Mouse (Mus musculus) neural tube, embryonic 15.5 days (tissue): ENCODE results near the gene Pofut1. TPM values are rescaled to one million over a fixed set of nuclear protein-coding genes. Genes with fewer than 3 reads are reported as not detected.

ENCODE experiments used
- ATAC-seq: fragments of 200-750 bp; cut with Nextera tagmentation; 2 replicates; pipeline ENCODE4 v1.8.0; 2017; ENCODE audit warnings: mild to moderate bottlenecking, moderate TSS enrichment, moderate library complexity; ENCODE audit not compliant: low FRiP score
- H3K27ac ChIP-seq: fragments of 300-500 bp; sonication (generic); replicated peaks from 2 replicates; pipeline ENCODE4 v1.5.1; 2015; ENCODE audit warnings: mild to moderate bottlenecking, inconsistent platforms
- H3K27me3 ChIP-seq: fragments of 300-500 bp; sonication (generic); replicated peaks from 2 replicates; pipeline ENCODE4 v1.6.1; 2015; ENCODE audit warnings: inconsistent platforms
- H3K36me3 ChIP-seq: fragments of 300-500 bp; sonication (generic); 2 replicates; pipeline ENCODE4 v1.6.1; 2015; ENCODE audit warnings: inconsistent platforms
- H3K4me1 ChIP-seq: fragments of 300-500 bp; sonication (generic); 2 replicates; pipeline ENCODE4 v1.6.1; 2015; ENCODE audit warnings: inconsistent platforms
- H3K4me2 ChIP-seq: fragments of 300-500 bp; sonication (generic); 2 replicates; pipeline ENCODE4 v1.6.1; 2015; ENCODE audit warnings: inconsistent platforms, mild to moderate bottlenecking, moderate library complexity
- H3K4me3 ChIP-seq: fragments of 300-500 bp; sonication (generic); replicated peaks from 2 replicates; pipeline ENCODE4 v1.5.1; 2015; ENCODE audit warnings: mild to moderate bottlenecking, inconsistent platforms
- H3K9ac ChIP-seq: fragments of 300-500 bp; sonication (generic); replicated peaks from 2 replicates; pipeline ENCODE4 v1.6.1; 2015; ENCODE audit warnings: mild to moderate bottlenecking, inconsistent platforms
- H3K9me3 ChIP-seq: fragments of 300-500 bp; sonication (generic); replicated peaks from 2 replicates; pipeline ENCODE4 v1.6.1; 2016; ENCODE audit warnings: inconsistent platforms
- WGBS: fragments of 180-500 bp; shearing (Covaris S2); methylation state at CpG from one replicate; pipeline ENCODE4 v1.1.7; 2015; ENCODE audit warnings: mixed read lengths; 5-methylcytosine and 5-hydroxymethylcytosine counted together
- polyA plus RNA-seq: library from polyadenylated mRNA; unstranded; fragments of >200 nt; fragmentation: Nextera tagmentation; extraction: Ambion mirVana; gene quantifications from 2 replicates; pipeline ENCODE4 v1.2.1, GENCODE M21; 2015

The Pofut1 gene
- polyA plus RNA-seq, result 5.3 and 5.5 TPM in 2 replicates

DNA sequence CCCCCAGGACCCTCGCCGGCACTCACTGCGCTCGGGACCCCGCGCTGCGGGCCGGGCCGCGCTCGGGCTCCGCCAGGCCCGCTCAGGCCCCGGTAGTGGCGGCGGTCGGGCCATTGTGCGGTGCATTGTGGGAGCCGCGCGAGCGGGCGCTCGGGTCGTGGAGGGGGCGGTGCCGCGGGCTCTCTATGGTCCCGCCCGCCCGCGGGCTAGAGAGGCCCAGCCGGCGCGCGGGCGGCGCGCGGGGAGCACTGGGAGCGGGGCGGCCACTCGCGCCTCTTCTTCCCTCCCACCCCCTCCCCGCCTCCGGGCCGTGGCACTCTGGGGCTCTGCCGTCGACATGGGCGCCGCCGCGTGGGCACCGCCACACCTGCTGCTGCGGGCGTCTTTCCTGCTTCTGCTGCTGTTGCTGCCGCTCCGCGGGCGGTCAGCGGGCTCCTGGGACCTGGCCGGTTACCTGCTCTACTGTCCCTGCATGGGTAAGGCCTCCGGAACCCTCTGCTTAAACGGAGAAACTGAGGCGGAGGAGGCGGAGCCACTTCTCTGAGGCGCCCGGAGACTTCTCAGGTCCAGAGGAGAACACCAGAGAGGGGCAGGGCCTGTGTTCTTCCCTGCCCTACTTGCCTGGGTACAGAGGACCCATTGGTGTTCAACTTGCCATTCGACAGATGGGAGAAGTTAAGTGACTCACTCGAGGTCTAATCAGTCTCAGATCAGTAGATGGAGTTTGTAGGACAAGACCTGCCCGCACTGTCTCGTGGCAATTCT, at the start of gene Pofut1, which contains the start of gene Plagl2:
Gene Pofut1, plus strand, starts transcription at position 284 of the 765 bp plus-strand sequence.
Gene Plagl2, minus strand, starts transcription at position 177 of the 765 bp plus-strand sequence.
- Histone ChIP-seq H3K4me3 (peak within 1 kb of the TSS; percentile 91), H3K4me1 (peaks cover 46% of the 10 kb centered on the region), H3K9me3 (no peaks in the 10 kb centered on the region), H3K9ac (peak within 1 kb of the TSS; percentile 96), H3K36me3 (no peaks in the 10 kb centered on the region), H3K4me2 (peak within 1 kb of the TSS; percentile 78), H3K27ac (peak within 1 kb of the TSS; percentile 91), H3K27me3 (no peaks in the 10 kb centered on the region)
- peak; percentile 97 for ATAC-seq
- 0% methylated on average over 54 of the region's 72 CpGs for WGBS

DNA sequence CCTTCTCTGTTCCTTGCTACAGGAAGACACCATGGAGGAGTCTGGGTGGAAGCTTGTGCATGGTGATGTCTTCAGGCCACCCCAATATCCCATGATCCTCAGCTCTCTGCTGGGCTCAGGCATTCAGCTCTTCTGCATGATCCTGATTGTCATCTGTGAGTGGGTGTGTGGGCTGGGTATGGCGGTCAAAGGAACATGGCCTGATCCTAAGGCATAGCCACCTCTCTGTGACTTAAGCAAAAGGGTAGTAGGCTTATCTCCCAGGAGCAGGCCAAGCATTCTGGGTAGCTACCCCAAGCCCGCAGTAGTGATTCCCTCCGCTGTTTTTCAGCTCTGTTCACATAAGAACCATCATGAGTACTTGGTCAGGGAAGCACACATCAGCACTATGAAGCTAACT, 47.1 kb upstream of the Pofut1 start:
- ATAC-seq, result no peak

DNA sequence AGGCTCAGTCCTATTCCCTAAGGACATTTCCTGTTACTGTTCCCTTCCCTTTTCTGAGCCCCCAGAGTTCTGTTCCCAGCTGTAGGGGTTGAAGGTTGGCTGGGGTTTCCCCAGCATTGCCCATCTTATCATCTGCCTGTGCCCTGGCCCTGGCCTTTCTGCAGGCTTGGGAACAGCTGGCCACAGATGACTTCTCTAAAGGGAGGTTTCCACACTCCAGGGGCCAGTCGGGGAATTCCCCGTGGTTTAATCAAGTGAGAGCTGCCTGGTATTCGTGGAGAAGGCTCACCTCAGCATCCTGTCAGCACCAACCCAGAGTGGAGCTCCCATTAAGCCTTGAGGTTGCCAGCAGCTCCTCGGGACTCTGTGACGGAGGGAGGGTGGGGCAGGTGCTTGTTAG, 42.8 kb upstream of the Pofut1 start:
- Histone ChIP-seq H3K27ac (no peak overlapping the region), H3K4me1 (no peaks in the 10 kb centered on the region), H3K9me3 (no peaks in the 10 kb centered on the region), H3K4me3 (no peak overlapping the region), H3K27me3 (no peaks in the 10 kb centered on the region), H3K36me3 (peaks cover 67% of the 10 kb centered on the region), H3K9ac (no peak overlapping the region), H3K4me2 (no peak overlapping the region)
- no peak for ATAC-seq
- 86% methylated on average over 5 of the region's 5 CpGs for WGBS

More for the DNA sequence above, 47.1 kb upstream of the Pofut1 start:
- H3K4me2 ChIP-seq, result no peak overlapping the region
- H3K36me3 ChIP-seq, result peaks cover 79% of the 10 kb centered on the region
- H3K27ac ChIP-seq, result no peak overlapping the region
- H3K9me3 ChIP-seq, result no peaks in the 10 kb centered on the region
- H3K4me3 ChIP-seq, result no peak overlapping the region
- 97% methylated on average over 3 of the region's 3 CpGs for WGBS
- H3K9ac ChIP-seq, result no peak overlapping the region
- H3K4me1 ChIP-seq, result no peaks in the 10 kb centered on the region
- H3K27me3 ChIP-seq, result no peaks in the 10 kb centered on the region

DNA sequence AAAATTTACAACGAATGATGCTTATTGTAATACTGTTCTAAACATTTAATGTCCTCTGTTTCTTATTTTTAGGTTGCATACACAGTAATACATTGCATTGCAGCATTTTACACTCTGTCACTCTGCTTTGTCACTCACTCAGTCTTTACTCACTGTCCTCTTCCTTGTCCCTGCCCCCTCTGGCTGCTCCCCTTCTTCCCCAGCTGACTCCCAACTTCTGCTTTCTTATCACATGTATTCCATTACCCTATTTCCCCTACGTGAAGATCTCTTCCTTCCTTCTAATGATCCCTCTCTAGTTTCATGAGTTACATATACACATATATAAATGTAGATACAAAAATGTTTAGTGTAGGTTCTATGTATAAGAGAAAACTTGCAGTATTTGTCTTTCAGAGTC, 42.2 kb upstream of the Pofut1 start:
- 89% methylated on average over 2 of the region's 2 CpGs for WGBS
- peaks cover 71% of the 10 kb centered on the region for H3K36me3 ChIP-seq
- no peak overlapping the region for H3K27ac ChIP-seq
- H3K4me2 ChIP-seq, result no peak overlapping the region
- H3K9ac ChIP-seq, result no peak overlapping the region
- H3K27me3 ChIP-seq, result no peaks in the 10 kb centered on the region
- no peak for ATAC-seq
- H3K9me3 ChIP-seq, result no peaks in the 10 kb centered on the region
- no peaks in the 10 kb centered on the region for H3K4me1 ChIP-seq
- H3K4me3 ChIP-seq, result no peak overlapping the region

DNA sequence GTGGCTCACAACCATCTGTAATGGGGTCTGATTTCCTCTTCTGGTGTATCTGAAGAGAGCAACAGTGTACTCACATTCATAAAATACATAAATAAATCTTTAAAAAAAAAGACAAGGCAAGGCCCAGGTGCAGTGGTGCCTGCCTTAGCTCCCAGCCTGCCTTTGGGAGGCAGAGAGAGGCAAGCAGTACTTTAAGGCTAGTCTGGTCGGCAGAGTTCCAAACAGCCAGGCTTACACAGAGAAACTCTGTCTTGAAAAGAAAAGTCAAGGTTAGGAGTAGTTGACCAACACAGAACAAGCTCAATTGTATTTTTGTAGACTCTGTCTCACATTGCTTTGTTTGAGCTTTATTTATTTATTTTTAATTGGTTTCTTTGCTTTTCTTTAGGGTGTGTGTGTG, 38.6 kb upstream of the Pofut1 start:
- no peaks in the 10 kb centered on the region for H3K4me1 ChIP-seq
- H3K9ac ChIP-seq, result no peak overlapping the region
- no peaks in the 10 kb centered on the region for H3K9me3 ChIP-seq
- no peak overlapping the region for H3K4me3 ChIP-seq
- no peak overlapping the region for H3K27ac ChIP-seq
- H3K36me3 ChIP-seq, result peaks cover 78% of the 10 kb centered on the region
- no peak overlapping the region for H3K4me2 ChIP-seq
- 47% methylated on average over 1 of the region's 1 CpGs for WGBS
- no peaks in the 10 kb centered on the region for H3K27me3 ChIP-seq
- ATAC-seq, result no peak

DNA sequence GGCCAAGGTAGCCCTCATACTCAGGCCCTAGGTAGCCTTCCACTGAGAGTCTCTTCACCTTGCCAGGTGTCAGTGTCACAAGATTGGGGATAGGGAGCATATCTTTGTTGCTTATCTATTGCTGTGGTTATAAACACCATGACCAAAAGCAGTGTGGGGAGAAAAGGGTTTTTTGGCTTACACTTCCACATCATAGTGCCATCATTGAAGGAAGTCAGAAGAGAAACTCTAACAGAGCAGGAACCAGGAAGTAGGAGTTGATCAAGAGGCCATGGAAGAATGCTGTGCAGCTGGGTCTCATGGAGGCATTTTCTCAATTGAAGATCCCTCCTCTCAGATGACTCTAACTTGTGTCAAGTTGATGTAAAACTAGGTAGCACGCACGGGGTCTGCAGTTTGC, 33.2 kb upstream of the Pofut1 start:
- Histone ChIP-seq H3K27ac (no peak overlapping the region), H3K4me3 (no peak overlapping the region), H3K9ac (no peak overlapping the region), H3K4me2 (no peak overlapping the region), H3K36me3 (peaks cover 68% of the 10 kb centered on the region), H3K27me3 (no peaks in the 10 kb centered on the region), H3K4me1 (no peaks in the 10 kb centered on the region), H3K9me3 (no peaks in the 10 kb centered on the region)
- no peak for ATAC-seq
- WGBS, result 96% methylated on average over 2 of the region's 2 CpGs

DNA sequence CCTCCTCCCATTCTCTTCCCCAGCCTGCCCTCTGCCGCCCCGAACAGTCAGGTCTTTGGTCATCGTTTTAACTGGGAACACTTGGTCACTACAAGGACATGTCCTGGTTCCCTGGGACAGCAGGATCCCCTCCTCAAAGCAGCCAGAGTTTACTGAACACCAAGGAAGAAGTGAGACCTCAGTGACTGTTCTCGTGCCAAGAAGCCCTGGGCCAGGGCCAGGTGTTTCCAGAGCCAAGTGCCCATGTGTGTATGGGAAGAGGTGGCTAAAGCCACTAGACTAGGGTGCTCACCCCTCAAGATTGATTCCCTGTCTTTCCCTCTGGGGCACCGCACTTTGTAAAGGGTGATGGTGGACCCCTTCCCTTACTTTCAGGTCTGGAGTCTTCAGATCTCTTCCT, 32.0 kb upstream of the Pofut1 start:
- Histone ChIP-seq H3K9ac (no peak overlapping the region), H3K4me2 (no peak overlapping the region)
- WGBS, result 81% methylated on average over 5 of the region's 5 CpGs

DNA sequence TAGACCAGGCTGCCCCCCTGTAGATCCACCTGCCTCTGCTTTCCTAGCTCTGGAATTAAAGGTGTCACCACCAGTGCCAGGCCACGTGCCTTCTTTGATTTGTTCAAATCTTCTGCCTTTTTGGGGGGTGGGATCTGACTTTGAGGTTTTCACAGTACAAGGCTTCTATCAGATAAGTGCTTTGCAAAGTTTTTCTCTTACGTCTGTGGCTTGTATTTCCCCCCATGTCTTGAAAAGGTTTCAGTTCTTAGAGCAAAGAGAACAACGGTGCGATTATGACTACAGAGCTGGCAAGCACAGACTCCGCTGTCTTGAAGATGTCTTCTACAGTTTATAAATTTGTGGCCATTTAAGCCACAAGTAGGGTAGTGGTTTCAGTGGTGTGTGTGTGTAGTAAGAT, 29.9 kb upstream of the Pofut1 start:
- Histone ChIP-seq H3K27ac (no peak overlapping the region), H3K27me3 (no peaks in the 10 kb centered on the region), H3K9me3 (no peaks in the 10 kb centered on the region), H3K4me1 (no peaks in the 10 kb centered on the region), H3K36me3 (peaks cover 37% of the 10 kb centered on the region), H3K4me3 (no peak overlapping the region), H3K4me2 (no peak overlapping the region), H3K9ac (no peak overlapping the region)
- WGBS, result 91% methylated on average over 5 of the region's 5 CpGs
- no peak for ATAC-seq

More for the DNA sequence above, 32.0 kb upstream of the Pofut1 start:
- no peaks in the 10 kb centered on the region for H3K9me3 ChIP-seq
- no peaks in the 10 kb centered on the region for H3K27me3 ChIP-seq
- peaks cover 58% of the 10 kb centered on the region for H3K36me3 ChIP-seq
- no peak overlapping the region for H3K4me3 ChIP-seq
- H3K27ac ChIP-seq, result no peak overlapping the region
- no peak for ATAC-seq
- H3K4me1 ChIP-seq, result no peaks in the 10 kb centered on the region

DNA sequence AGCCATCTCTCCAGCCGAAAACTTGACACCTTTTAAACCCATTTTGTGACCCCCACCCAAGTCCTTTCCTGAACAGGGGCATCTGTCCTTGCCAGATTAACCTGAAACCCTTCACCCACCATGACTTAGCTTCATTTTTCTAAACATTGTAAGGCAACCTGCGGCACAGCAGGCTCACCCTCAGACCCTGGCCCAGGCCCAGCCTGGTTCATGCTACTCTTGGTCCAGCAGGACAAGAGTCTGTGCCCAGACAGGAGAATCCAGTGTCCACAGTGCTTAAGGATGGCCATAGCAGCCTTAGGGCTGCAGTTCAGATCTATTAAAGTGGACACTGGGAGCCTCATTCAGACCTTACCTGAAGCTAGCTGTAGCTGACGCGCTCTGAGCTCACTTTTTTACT, 28.0 kb upstream of the Pofut1 start:
- no peak overlapping the region for H3K4me3 ChIP-seq
- H3K9me3 ChIP-seq, result no peaks in the 10 kb centered on the region
- no peak overlapping the region for H3K27ac ChIP-seq
- H3K4me1 ChIP-seq, result no peaks in the 10 kb centered on the region
- no peak overlapping the region for H3K9ac ChIP-seq
- no peak for ATAC-seq
- WGBS, result 91% methylated on average over 4 of the region's 4 CpGs
- H3K27me3 ChIP-seq, result no peaks in the 10 kb centered on the region
- H3K36me3 ChIP-seq, result peaks cover 21% of the 10 kb centered on the region
- H3K4me2 ChIP-seq, result no peak overlapping the region

DNA sequence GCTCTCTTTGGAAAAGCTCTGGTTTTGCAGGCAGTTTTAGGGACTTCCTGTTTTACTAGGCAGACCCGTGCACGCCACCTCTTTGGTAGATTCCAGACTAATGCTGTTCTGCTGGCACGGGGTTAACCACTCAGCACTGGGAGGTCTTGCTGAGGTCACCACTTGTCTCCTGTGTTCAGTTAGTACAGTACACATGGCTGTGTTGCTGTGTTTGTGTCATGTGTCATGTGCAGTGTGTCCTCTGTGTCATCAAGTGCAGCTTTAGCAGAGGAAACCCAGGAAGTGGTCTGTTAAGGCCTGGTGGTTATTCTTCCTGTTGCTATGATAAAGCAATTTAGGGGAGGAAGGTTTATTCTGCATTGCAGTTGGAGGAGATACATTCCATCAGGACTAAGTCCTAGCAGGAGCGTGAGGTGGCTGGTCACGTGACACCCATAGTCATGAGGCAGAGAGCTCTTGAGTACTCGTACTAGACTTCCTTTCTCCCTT, 26.5 kb upstream of the Pofut1 start:
- WGBS, result 83% methylated on average over 6 of the region's 6 CpGs
- no peak overlapping the region for H3K4me2 ChIP-seq
- H3K4me1 ChIP-seq, result no peaks in the 10 kb centered on the region
- H3K4me3 ChIP-seq, result no peak overlapping the region
- H3K36me3 ChIP-seq, result peaks cover 8% of the 10 kb centered on the region
- no peak overlapping the region for H3K27ac ChIP-seq
- no peaks in the 10 kb centered on the region for H3K9me3 ChIP-seq
- ATAC-seq, result no peak
- H3K9ac ChIP-seq, result no peak overlapping the region
- H3K27me3 ChIP-seq, result no peaks in the 10 kb centered on the region

DNA sequence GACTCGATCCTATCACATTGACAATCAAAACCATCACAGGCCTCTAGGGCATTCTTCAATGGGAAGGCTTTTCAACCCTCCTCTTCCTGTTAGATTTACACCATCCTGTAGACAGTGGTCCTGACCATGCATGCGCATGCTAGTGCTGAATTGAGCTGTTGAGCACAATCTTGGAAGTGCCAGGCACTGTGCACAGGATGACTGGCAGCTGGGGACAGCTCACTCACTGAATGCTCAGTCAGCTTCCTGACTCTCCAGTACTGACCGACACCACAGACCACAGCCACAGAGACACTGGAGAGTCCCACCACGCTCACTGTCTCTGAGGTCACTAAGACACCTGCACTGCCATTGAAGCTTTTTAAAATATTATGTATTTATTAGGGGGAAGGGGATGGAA, 25.9 kb upstream of the Pofut1 start:
- ATAC-seq, result no peak
- Histone ChIP-seq H3K9ac (no peak overlapping the region), H3K4me2 (no peak overlapping the region), H3K27me3 (no peaks in the 10 kb centered on the region), H3K4me3 (no peak overlapping the region), H3K27ac (no peak overlapping the region), H3K36me3 (peaks cover 5% of the 10 kb centered on the region), H3K9me3 (no peaks in the 10 kb centered on the region), H3K4me1 (no peaks in the 10 kb centered on the region)
- 86% methylated on average over 4 of the region's 4 CpGs for WGBS

DNA sequence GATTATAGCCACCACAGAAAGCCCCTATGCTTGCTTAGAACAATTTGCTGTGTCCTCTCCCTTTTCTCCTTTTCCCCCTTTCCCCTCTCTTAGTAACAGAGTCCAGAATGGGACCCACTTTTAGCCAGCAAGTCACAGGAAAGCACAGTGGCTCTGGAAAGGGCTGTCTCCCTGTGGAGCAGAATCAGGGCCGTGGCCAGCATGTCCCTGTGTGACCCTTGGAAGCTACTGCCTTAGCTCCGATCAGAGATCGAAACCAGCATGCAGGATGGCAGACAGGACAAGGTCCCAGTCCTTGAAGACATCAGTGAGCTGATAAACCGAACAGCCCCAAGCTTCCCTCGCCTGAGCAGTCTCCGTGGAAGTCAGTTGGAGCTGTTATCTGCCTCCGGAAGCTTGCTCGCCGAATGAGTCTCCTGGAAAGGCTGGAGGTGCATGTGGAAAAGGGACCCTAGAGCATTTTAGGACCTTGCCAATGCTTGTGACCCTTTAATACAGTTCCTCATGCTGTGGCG, 23.4 kb upstream of the Pofut1 start:
- no peak for ATAC-seq
- no peak overlapping the region for H3K9ac ChIP-seq
- 88% methylated on average over 10 of the region's 10 CpGs for WGBS

More for the DNA sequence above, 23.4 kb upstream of the Pofut1 start:
- no peaks in the 10 kb centered on the region for H3K27me3 ChIP-seq
- no peaks in the 10 kb centered on the region for H3K4me1 ChIP-seq
- H3K27ac ChIP-seq, result no peak overlapping the region
- H3K4me2 ChIP-seq, result no peak overlapping the region
- no peaks in the 10 kb centered on the region for H3K9me3 ChIP-seq
- H3K36me3 ChIP-seq, result peaks cover 8% of the 10 kb centered on the region; the same call in 1 of the 2 replicates
- H3K4me3 ChIP-seq, result no peak overlapping the region
